Mouse (Mus musculus): ENCODE data around the gene Pard6b. TPM values are rescaled to one million over a fixed set of nuclear protein-coding genes. Genes with fewer than 3 reads are reported as not detected.
A peak's percentile ranks its signal among the peaks of the same experiment; 100 is the strongest.

Gene Pard6b
- total RNA-seq, 2 experiments from 2014 or later, result 0.25 to 0.42 TPM

GRCm38 (mm10) chr2:168059200-168059790 lies 21.5 kb upstream of the Pard6b start:
- ATAC-seq (replicated peaks; ENCODE audit: poor library complexity), result no peak

- no peak for ATAC-seq (replicated peaks; ENCODE audit: poor library complexity)
Observed at GRCm38 (mm10) chr2:168063712-168064111, 17.1 kb upstream of the Pard6b start.

GRCm38 (mm10) chr2:168065511-168065910 lies 15.3 kb upstream of the Pard6b start:
- ATAC-seq (replicated peaks; ENCODE audit: poor library complexity), result peak; percentile 84

- no peak for ATAC-seq (replicated peaks; ENCODE audit: poor library complexity)
Observed at GRCm38 (mm10) chr2:168066783-168067182, 14.0 kb upstream of the Pard6b start.

- no peak for ATAC-seq (replicated peaks; ENCODE audit: poor library complexity)
Observed at GRCm38 (mm10) chr2:168070425-168070824, 10.4 kb upstream of the Pard6b start.

GRCm38 (mm10) chr2:168072436-168073131 lies 8.2 kb upstream of the Pard6b start:
- no peak for ATAC-seq (replicated peaks; ENCODE audit: poor library complexity)

DNA sequence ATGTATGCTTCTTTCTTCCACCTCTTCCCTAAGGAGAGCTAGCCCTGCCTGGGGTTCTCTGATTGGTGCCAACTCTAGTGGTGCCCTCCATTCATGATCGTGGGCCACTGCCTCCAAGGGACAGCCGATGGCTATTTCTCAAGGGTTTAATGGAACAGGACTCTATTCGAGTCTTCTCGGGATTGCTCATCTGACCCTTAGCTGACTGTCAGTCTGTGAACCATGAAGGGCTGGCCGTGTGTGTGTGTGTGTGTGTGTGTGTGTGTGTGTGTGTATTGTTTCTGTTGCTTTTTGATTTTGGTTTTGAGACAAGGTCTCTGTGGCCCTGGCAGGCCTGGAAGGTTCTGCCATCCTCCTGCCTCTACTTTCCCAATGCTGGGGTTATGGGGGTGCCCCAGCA lies 7.1 kb upstream of the Pard6b start:
- no peak for ATAC-seq (replicated peaks; ENCODE audit: poor library complexity)

DNA sequence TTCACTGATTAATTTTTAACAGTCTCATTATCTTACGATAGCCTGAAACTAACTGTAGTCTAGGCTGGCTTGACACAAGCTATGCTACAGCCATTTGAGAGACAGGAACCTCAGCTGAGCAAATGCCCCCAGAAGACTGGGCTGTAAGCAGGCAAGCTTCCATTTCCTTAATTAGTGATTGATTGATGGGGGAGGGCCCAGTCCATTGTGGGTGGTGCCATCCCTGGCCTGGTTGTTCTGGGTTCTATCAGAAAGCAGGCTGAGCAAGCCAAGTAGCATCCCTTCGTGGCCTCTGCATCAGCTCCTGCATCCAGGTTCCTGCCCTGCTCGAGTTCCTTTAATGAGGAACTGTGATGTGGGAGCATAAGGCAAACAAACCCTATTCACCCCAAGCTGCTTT lies 6.3 kb upstream of the Pard6b start:
- no peak for ATAC-seq (replicated peaks; ENCODE audit: poor library complexity)

- no peak for ATAC-seq (replicated peaks; ENCODE audit: poor library complexity)
Observed at GRCm38 (mm10) chr2:168076840-168077576, 3.8 kb upstream of the Pard6b start.

DNA sequence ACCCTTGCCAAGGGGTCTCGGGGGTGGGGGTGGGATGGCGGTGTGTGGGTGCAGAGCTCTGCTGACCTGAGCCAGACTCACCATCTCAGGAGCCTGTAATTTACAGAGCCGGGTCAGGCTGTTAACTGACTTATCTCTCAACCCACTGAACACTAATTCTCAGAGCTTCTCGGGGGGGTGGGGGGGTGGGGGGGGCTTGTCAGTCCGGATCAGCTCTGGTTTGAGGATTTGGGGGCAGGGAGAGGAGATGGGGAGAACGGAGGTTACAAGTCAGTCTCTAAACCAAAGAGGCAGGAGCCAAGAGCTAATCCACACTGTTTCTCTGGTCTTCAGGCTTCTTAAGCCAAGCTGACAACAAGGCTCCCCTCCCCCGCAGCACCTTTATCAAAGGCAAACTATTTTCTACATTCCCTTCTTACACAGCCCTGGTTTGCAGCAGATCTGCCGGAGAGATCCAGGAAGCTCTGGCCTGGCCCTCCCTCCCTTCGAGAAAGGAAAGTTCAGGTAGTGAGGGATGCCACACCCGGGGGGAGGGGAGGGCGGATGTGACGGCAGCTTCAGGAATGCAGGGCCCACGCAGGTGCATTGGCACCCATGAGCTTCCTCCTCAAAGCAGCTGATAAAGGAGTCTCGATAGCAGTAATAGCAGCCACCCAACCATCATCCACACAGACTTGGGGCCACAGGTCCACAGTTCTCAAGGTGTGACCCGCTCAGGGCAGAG lies 2.5 kb upstream of the Pard6b start:
- ATAC-seq (replicated peaks; ENCODE audit: poor library complexity), result no peak

GRCm38 (mm10) chr2:168081299-168081932 lies 612 bp downstream of the Pard6b start:
- ATAC-seq (replicated peaks; ENCODE audit: poor library complexity), result no peak

- ATAC-seq (replicated peaks; ENCODE audit: poor library complexity), result no peak
Observed at GRCm38 (mm10) chr2:168081933-168082306, 1.1 kb downstream of the Pard6b start.

DNA sequence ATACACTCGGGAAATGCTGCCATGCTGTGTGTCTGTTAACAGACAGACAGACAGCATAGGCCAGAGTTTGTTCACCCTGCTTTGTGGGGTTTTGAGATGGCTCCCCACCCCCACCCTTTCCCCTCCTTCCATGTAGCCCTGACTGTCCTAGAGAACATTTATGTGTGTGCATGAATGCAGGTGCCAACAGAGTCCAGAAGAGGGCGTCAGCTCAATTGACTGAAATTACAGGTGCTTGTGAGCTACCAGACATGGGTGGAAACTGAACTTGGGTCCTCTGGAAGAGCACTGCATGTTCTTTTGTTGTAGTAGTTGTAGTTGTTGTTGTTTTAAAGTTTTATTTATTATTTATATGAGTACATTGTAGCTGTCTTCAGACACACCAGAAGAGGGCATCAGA lies 2.8 kb downstream of the Pard6b start:
- no peak for ATAC-seq (replicated peaks; ENCODE audit: poor library complexity)

DNA sequence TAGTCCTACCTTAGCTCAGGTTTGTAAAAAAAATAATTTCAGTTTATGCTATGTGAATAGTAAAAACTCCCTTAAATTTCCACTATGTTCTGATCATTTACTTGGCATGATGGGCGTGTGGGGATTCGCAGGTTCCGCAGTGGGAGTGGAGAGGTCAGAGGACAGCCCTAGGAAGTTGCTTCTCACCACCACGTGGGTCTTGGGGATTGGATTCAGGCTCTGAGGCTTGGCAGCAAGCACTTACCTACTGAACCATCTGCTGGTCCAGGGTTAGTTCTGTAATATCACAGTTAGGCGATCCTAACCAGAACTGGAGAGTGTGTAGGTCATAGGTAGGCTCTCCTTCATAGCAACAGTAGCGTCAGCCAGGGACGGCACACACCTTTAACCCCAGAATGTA lies 3.4 kb downstream of the Pard6b start:
- no peak for ATAC-seq (replicated peaks; ENCODE audit: poor library complexity)

DNA sequence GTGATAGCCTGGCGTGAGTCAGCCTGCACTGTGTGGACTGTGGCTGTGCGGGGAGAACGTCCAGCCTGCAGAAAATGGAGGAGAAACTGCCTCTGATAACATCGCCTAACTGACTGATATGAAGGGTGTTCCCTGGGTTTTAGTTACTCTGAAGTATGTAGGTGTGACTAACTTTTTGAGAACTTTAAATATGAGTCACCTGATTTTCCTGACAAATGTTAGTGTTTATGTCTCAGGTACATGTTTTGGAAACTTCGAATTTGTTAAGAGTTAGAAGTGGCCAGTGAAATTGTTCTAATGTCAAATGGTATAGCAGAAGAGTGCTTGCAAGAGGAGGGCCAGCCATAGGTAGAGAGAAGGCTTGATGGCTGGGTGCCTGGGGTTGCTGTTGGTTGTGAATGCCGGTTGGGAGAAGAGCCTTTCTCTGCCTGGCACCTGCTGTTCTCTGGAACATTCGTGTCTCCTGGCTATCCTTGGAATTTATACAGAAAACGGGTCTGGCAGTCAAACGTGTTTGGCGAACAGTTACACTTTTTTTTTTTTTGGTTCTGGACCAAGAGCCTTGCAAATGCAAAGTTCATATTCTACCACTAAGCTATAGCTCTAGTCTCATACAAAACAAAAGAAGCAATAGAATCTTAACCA lies 4.9 kb downstream of the Pard6b start:
- no peak for ATAC-seq (replicated peaks; ENCODE audit: poor library complexity)

GRCm38 (mm10) chr2:168086318-168086717 lies 5.5 kb downstream of the Pard6b start:
- no peak for ATAC-seq (replicated peaks; ENCODE audit: poor library complexity)

DNA sequence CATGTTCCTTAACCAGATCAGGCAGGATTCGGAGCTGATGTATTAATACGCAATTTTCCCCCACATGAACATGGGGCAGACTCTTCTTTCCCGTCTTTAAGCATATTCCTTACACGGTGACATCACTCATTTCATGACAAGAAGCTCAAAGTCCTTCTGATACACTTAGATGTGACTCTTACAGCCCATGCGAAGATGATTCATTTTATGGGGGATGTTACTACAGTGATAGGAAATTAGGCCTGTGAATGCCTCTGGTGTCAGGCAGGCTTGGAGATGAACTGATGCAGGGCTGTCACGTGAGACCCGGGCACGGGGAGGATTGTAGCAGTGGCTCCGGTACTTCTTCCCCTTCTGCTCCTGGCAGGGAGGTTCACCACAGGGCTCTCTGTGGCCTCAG lies 6.0 kb downstream of the Pard6b start:
- no peak for ATAC-seq (replicated peaks; ENCODE audit: poor library complexity)

DNA sequence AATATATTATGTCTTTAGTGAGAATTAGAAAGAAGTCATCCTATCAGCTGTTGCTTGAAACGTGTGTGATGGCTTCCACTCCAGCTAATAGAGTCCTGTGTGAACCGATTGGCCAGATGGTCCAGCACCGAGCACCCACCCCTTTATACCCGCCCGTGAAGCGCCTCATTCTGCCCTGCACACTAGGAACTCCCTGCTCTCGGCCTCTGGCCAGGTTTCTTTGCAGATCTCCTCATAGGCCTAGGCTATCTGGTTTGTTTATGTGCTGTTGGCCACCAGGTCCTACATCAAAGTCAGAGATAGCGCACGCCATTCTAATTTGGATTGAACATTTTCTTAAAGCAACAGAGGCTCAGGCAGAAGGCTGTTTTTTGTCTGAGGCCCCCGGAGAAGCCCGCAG lies 10.8 kb downstream of the Pard6b start:
- ATAC-seq (replicated peaks; ENCODE audit: poor library complexity), result no peak

DNA sequence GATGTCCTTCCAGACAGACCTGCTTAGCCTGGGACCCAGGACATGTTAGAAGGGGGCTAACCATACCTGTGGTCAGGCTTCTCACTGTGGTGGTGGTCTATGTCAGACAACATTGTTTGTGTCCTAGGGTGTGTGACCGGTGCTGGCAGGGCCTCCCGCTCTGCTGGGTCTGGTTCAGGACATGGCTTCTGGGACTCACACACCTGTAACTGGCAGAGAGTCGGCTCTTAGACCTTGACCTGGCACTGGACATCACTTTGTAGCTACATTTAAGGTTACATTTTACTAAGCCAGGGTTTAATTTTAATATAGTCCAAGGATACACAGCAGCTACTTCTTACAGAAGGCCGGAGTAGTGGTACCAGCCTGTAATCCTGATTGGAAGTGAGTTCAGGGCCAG lies 12.3 kb downstream of the Pard6b start:
- ATAC-seq (replicated peaks; ENCODE audit: poor library complexity), result no peak

- ATAC-seq (replicated peaks; ENCODE audit: poor library complexity), result no peak
Observed at GRCm38 (mm10) chr2:168095077-168095476, 14.3 kb downstream of the Pard6b start.

DNA sequence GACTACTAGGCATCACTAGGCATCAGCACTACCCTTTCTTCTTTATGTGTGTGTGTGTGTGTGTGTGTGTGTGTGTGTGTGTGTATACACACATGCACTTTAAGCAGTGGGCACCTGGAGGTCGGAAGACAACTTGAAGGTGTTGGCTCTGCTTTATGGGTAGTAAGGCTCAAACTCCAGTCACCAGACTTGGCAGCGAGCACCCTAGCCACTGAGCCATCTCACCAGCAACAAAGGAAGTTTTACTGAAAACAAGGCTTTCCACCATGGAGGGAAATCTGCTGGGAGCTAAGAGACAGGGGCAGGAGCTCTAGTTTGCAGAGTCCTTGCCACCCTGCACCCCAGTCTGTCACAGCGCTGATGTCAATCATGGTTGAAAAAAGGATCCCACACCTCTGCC lies 15.7 kb downstream of the Pard6b start:
- no peak for ATAC-seq (replicated peaks; ENCODE audit: poor library complexity)
